In the genomic region with DNA sequence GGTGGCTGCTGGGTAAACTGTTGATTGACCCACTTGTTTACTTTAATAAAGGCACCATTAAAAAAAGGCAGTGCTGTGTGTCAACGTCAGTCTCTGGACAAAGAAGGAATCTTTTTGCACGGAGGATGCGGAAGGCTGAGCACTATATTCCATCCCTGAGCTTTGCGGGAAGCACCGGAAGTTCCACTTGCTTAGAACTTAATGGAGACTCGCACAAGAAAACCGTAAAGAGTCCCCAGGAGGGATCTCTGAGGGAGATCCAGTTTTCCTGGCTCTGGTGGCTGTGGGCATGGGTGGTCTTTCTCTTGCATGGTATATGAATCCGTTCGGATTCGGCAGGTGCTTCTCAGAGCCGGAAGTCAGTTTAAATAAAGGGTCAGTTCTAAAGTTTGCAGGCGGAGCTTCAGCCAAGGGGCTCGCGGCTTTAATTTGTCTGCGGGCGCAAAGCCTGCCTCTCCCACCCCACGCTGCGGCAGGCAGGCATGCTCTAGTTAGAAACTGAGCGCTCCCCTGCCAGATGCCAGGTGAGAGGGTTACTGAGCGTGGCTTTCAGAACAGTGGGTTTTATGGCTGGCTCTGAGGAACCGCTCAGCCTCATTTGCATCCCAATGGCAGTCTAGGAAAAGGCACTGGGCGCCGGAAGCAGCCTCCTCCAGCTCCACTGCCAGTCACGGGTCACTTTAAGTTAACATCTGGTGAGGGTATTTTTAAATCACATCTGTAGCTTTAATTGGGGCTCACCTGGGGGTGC, we compare ENCODE assay signal across 8 mouse cellular contexts.
DNase-seq lines count a peak whose midpoint lies in the region; ATAC-seq and TF ChIP-seq lines count a peak whose summit lies in the region.

No protein-coding gene starts in this region.

- H3K4me2 ChIP-seq in hindbrain, embryonic 16.5 days (ENCODE audit: low read length) = peak overlapping the region; percentile 62
- peak overlapping the region; percentile 52 for H3K4me2 ChIP-seq in liver, embryonic 13.5 days

- 2% methylated on average over 24 of the region's 24 CpGs for WGBS in hindbrain, embryonic 16.5 days
- 2% methylated on average over 24 of the region's 24 CpGs for WGBS in liver, embryonic 13.5 days (ENCODE audit: insufficient replicate concordance)

- no peak for ATAC-seq in erythroblast, adult 5-6 weeks (replicated peaks; ENCODE audit: low FRiP score, poor library complexity, severe bottlenecking)
- 0 out of 2 replicates have a peak, but pooled peaks have one; percentile 9 for ATAC-seq in hindbrain, embryonic 16.5 days
- no peak for ATAC-seq in liver, embryonic 13.5 days (ENCODE audit: low read depth)

- peak overlapping the region; percentile 10 for H3K27ac ChIP-seq in hindbrain, embryonic 16.5 days (ENCODE audit: low read depth, low read length)
- H3K27ac ChIP-seq in liver, embryonic 13.5 days = no peak overlapping the region

- no peaks in the 10 kb centered on the region for H3K27me3 ChIP-seq in erythroblast, embryonic 14.5 days (ENCODE audit: control insufficient read depth)
- H3K27me3 ChIP-seq in hindbrain, embryonic 16.5 days (replicated peaks; ENCODE audit: control insufficient read depth, insufficient read depth, low read length) = no peaks in the 10 kb centered on the region
- H3K27me3 ChIP-seq in liver, embryonic 13.5 days = peaks cover 13% of the 10 kb centered on the region

- peak overlapping the region; percentile 37 for H3K9ac ChIP-seq in hindbrain, embryonic 16.5 days (ENCODE audit: low read depth, low read length)
- H3K9ac ChIP-seq in liver, embryonic 13.5 days = no peak overlapping the region

- no peaks in the 10 kb centered on the region for H3K36me3 ChIP-seq in erythroblast, embryonic 14.5 days (ENCODE audit: control insufficient read depth)
- H3K36me3 ChIP-seq in hindbrain, embryonic 16.5 days (ENCODE audit: control insufficient read depth, insufficient read depth, low read length) = no peaks in the 10 kb centered on the region
- H3K36me3 ChIP-seq in liver, embryonic 13.5 days = no peaks in the 10 kb centered on the region

- H3K4me1 ChIP-seq in erythroblast, embryonic 14.5 days (ENCODE audit: control insufficient read depth) = no peaks in the 10 kb centered on the region
- H3K4me1 ChIP-seq in hindbrain, embryonic 16.5 days (ENCODE audit: control insufficient read depth, insufficient read depth, low read depth, low read length) = peaks cover 29% of the 10 kb centered on the region
- H3K4me1 ChIP-seq in liver, embryonic 13.5 days (replicated peaks) = 0 out of 2 replicates have a peak, but pooled peaks cover 6% of the 10 kb centered on the region

- H3K4me3 ChIP-seq in erythroblast, embryonic 14.5 days (replicated peaks) = peak overlapping the region; percentile 4
- H3K4me3 ChIP-seq in hindbrain, embryonic 16.5 days (ENCODE audit: low read length) = peak overlapping the region; percentile 32
- H3K4me3 ChIP-seq in liver, embryonic 13.5 days (replicated peaks) = peak overlapping the region; percentile 39

- no peak for TF ChIP-seq POLR2A in brain, embryonic 14.5 days (IDR thresholded peaks at IDR 0.05; ENCODE audit: borderline replicate concordance, extremely low read depth, insufficient read depth, insufficient read length, poor library complexity, severe bottlenecking)

- DNase-seq in brain, embryonic 14.5 days (ENCODE audit: low read depth) = peak; percentile 70
- no peak for DNase-seq in liver, embryonic 13.5 days
- no peak for DNase-seq in urinary bladder, postnatal 10 days (ENCODE audit: low spot score)
- DNase-seq in frontal cortex, postnatal 25 days (ENCODE audit: low spot score in 2 of 2) = no peak
- no peak for DNase-seq in B cell, adult 2 months

- H3K9me3 ChIP-seq in erythroblast, embryonic 14.5 days (ENCODE audit: control insufficient read depth, low read length) = no peaks in the 10 kb centered on the region
- no peaks in the 10 kb centered on the region for H3K9me3 ChIP-seq in hindbrain, embryonic 16.5 days (ENCODE audit: control insufficient read depth, low read length)
- no peaks in the 10 kb centered on the region for H3K9me3 ChIP-seq in liver, embryonic 13.5 days (replicated peaks)

- no peak for TF ChIP-seq CTCF in brain, embryonic 14.5 days (IDR thresholded peaks at IDR 0.05; ENCODE audit: borderline replicate concordance, extremely low read depth, insufficient read depth, insufficient read length)
